Mouse (Mus musculus) layer of hippocampus, postnatal 14 days (tissue): ENCODE data around the gene Cdiptos. TPM values are rescaled to one million over a fixed set of nuclear protein-coding genes. Genes with fewer than 3 reads are reported as not detected.

ENCODE experiments used
- DNase-seq, 2 experiments: peaks; one replicate each; pipeline ENCODE4 v3.0.0; 2021 to 2022; ENCODE audit warnings: low spot score in 2 of 2, mixed read lengths in 1 of 2
- long read RNA-seq, 2 experiments: library from polyadenylated mRNA; stranded (forward); transcript quantifications; one replicate each; pipeline ENCODE4 v2.0.0; 2021
- total RNA-seq, 2 experiments: library from RNA; stranded (reverse); gene quantifications; 2 replicates each; pipeline ENCODE4 v1.2.3; 2021

Cdiptos gene
- under 1 TPM; 0.30 to 0.79 TPM for total RNA-seq
- long read RNA-seq, experiment 1, partial matches to known transcripts = 0 of 1 reads
- long read RNA-seq, experiment 1, other reads (novel, unspliced or antisense) = 1 of 1 reads
- long read RNA-seq, experiment 2 = 0 reads

- DNase-seq = peak; percentile 96
Measured at GRCm38 (mm10) chr7:126975950-126976866, at the start of gene Cdiptos. Gene Cdiptos, minus strand, starts transcription at chr7:126976098.

- peak; percentile 80 to 84 for DNase-seq
Measured at GRCm38 (mm10) chr7:127024755-127025555, 49.1 kb upstream of the Cdiptos start.

DNA sequence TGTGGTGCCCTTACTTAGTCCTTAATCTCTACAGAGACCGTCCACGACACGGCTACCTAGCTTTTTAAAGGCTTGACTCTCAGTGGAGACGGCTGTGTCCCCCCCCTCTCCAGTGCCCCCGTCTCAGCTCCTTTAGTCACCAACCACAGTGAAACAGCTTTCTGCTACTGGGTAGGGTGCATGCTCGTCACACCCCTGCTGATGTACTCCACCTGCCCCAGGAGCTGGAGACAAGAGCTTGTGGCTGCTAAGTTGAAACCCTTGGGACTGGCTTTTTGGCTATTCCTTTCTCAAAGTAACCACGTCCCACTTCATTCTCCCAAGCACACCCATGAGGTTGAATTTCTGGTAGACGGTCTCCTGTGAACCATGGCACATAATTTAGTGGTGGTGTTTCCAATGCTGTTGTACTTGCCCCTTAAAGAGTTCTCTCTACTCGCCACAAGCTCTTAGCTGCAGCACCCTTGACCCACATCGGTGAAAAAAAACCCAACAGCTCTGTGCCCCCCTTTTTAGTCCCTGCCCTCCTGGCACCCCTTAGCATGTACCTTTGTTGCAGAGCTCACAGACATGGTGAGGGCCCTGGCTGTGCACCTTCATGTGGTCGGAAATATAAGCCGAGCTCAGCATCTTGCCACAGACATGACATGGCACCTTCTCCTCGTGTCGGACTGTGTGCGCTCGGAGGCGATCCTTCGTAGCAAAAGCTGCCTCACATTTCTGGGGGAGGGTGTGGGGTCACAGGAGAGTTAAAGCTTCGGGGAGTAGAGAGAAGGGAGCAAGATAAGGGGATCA lies 48.2 kb upstream of the Cdiptos start:
- no peak for DNase-seq

GRCm38 (mm10) chr7:127023272-127023691 lies 47.4 kb upstream of the Cdiptos start:
- DNase-seq = no peak

GRCm38 (mm10) chr7:127022528-127023271 lies 46.8 kb upstream of the Cdiptos start:
- no peak for DNase-seq

DNA sequence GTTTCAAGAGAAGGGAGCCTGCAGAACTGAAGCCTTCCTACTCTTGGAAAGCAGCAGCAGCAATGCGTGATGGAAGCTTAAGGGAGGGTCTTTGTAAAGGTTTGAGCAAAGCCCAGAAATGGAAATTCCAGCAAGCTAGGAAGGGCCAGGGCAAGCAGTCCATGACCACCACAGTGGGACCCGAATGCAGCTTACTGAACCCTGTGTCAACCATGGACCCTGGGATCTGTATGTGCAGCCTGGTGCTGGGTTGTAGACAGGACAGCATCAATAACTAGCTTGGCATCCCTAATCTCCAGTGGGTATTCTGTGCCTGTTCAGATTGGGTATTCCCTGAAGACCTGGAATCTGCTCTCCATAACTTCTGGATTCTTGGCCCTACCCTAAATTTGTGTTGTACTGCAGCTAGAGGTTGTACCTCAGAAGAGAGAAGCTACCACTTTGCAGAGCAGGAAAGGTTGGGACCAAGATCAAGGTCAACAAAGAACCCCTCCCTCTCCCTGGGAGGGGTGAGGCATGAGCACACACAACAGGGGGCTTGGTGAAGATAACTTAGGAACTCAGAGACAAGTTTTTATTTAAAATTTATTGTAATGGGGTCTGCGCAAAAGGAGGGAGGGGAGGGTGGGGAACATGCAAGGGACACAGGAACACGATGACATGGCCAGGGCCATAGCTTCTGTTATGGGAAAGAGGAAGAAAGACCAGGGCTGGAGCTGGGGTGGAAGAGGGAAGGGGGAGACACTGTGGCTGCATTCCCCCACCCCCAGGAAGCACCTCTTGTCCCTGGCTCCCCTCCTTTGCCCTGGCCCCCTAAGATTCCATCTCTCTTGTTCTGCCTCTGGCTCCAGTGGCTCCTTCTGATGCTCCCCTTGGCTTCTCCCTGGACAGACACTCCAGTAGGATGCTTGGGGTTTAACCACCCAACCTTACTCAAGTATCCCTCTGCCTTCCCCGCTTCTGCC lies 45.9 kb upstream of the Cdiptos start:
- no peak for DNase-seq

GRCm38 (mm10) chr7:127020901-127021562 lies 45.1 kb upstream of the Cdiptos start, which contains the start of the genes Gm42742 and Prrt2:
Gene Gm42742, minus strand, starts transcription at chr7:127021097.
Gene Prrt2, minus strand, starts transcription at chr7:127021211.
- peak in 1 of 2 experiments; percentile 69 for DNase-seq

GRCm38 (mm10) chr7:127020491-127020890 lies 44.6 kb upstream of the Cdiptos start:
- no peak for DNase-seq

GRCm38 (mm10) chr7:127020031-127020430 lies 44.1 kb upstream of the Cdiptos start:
- no peak for DNase-seq

- DNase-seq = no peak
Measured at GRCm38 (mm10) chr7:127019306-127019960, 43.5 kb upstream of the Cdiptos start.

DNA sequence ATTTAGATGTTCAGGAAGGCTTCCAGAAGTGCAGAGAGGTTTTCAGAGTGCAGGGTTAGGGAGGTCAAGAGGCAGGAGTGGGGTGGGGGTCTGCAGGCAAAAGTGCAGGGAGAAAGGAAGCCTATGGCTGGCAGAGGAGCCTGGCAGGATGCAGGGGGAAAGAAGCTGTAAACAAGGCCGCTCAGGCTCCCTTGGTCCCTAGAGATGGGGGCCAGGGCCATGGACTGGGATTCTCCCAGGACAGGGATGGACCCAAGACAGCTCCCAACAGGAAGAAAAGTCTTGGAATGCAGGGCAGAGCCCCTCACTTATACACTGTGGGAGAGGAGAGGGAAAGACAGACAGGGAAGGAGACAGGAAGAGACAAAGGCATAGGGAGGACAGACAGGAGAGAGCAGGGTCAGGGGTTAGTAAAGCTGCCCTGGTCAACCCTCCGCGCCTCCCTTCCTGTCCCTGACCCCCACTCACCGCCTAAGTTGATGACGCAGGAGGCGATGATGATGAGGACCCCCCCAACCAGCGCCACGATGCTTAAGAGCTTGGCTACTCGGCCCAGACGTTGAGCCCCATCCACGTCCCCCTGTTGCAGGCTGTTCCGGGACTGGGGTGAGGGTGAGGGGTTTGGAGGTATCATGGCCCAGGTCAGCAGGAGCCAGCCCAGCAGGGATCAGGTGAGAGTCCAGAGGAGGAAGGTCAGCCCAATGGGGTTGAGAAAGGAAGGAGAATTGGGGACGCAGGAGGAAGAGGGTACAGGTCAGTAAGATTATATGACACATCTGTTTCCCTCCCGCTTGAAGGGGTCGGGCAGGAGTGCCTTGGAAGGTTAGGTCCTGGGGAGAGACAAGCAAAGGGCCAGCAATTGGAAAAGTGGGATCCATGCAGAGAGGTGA lies 42.8 kb upstream of the Cdiptos start:
- no peak for DNase-seq

GRCm38 (mm10) chr7:127017950-127018345 lies 42.0 kb upstream of the Cdiptos start:
- DNase-seq = no peak

GRCm38 (mm10) chr7:127016971-127017949 lies 41.4 kb upstream of the Cdiptos start, which contains the start of gene Pagr1a:
Gene Pagr1a, minus strand, starts transcription at chr7:127017352.
- DNase-seq = peak; percentile 97 to 98

DNA sequence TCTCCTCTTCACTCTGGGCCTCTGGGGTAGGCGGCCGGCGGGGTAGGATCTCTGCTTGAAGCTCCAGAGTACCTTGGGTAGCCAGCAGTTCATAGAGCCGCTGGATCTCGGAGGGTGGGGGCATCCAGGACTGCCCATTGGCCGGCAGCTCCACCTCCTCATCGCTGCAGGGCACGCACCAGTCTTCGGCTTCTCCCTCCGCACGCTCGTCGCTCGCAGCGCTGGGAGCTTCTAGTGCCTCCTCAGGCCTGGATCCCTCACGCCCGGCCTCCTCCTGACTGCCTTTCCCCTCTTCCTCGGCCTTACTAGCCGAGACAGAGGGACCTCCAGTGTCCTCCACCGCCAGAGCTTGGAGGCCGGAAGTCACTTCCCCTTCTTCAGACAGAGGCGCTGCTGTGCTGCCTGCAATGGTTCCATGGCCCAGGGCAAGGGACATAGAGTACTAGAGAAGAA lies 40.6 kb upstream of the Cdiptos start:
- no peak for DNase-seq

DNA sequence TGATC lies 40.4 kb upstream of the Cdiptos start, which contains the start of gene Pagr1b:
Gene Pagr1b (minus strand): TSS at position 4 of the 5 bp plus-strand sequence.
- no peak for DNase-seq

- DNase-seq = no peak
Measured at GRCm38 (mm10) chr7:127016081-127016480, 40.2 kb upstream of the Cdiptos start.
